Mouse (Mus musculus) olfactory bulb, adult 2 months (tissue): ENCODE data around the gene Cfd.

ENCODE experiments used
- CTCF ChIP-seq: fragments of 200-500 bp; IDR thresholded peaks from 2 replicates; pipeline ENCODE4 v1.5.1; 2012; ENCODE audit warnings: low read depth, mild to moderate bottlenecking, low read length, moderate library complexity; ENCODE audit not compliant: insufficient read depth
- POLR2A ChIP-seq: fragments of 200-500 bp; IDR thresholded peaks from 2 replicates; pipeline ENCODE4 v1.6.1; 2012; ENCODE audit warnings: mild to moderate bottlenecking, low read depth, low read length, moderate library complexity; ENCODE audit not compliant: insufficient read depth

DNA sequence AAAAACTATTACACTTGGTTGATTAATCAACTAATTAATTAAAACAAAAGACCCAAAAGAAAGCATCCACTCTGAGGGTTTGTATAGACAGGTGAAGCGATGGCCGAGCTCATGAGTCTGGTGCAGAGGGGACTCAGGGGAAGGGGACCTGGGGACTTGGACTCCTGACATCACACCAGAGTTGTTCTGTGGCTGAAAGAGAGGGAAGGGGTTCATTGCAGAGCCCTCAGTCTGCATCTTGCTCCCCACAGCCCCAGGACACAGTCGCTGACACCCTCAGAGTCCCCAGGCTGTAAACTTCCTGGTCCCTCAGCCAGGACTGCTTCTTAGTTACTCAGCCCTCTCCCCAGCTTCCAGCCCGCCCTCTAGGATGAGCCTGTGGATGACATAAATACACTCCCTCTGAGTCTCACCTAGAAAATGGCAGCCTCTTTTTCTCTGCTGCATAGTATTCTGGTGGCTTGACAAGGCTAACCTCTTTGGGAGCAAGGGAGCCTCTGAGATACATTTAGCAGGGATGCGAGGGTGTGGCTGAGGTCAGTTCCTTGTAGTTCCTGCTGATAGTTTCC is 27.0 kb downstream of the Cfd start:
- TF ChIP-seq POLR2A: no peak
- no peak for TF ChIP-seq CTCF
